Mouse (Mus musculus): ENCODE results near the gene Pcbp2.

The Pcbp2 gene

DNA sequence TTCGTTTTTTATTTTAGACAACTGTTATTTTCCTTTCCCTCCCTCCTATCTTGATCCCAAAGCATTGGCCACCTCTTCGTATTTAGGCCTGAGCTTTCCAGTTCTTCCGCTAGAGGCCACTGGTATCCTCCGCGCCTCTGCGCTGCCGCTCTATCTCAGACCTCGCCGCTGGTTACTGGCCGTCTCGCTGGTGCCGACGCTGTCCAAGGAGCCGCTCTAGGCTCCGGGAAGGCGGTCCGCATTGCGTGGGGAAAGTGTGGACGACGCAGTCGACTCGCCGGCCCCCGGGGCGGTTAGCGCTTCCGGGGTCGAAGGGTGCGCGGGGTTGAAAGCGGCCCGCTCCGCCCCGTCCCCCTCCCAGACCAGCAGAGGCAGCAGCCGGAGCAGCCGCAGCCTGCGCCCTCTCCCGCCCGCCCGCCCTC is at the start of gene Pcbp2:
Gene Pcbp2, plus strand, starts transcription at position 357 of the 422 bp plus-strand sequence.
- in situ Hi-C loops (cut with MboI; ENCODE audit: low sequenced_read_pairs), result no loop called here

DNA sequence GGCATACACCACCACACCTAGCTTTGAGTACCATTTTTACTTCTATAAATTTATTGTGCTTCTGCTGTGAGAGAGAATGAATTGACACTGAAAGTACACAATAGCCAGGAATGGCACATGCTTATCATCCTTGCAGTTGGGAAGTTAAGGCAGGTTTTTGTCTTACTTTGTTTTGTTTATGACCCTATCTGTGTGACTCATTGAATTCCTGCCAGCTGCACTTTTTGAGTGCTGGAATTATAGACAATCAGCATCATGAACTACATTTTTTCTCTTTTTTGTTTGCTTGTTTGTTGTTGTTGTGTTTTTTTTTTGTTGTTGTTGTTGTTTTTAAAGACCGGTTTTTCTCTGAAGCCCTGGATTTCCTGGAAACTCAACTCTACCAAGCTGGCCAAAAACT is 49.4 kb upstream of the Pcbp2 start:
- in situ Hi-C loops (cut with MboI; ENCODE audit: low sequenced_read_pairs), result no loop called here

DNA sequence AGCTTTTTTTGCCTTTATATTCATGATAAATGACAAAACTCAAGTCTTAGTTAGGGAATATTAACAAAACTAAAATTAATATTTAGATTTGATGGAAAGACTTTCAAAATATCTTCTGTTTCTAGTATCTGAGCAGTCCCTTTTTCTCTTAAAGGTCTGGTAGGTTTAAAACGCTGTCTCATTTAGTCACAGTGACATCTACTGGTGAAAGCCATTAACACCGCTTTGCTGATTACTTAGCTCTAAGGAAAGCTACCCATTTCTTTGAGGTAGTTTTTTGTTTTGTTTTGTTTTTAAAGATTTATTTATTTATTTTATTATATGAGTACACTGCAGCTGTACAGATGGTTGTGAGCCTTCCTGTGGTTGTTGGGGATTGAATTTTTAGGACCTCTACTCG is 48.9 kb upstream of the Pcbp2 start:
- in situ Hi-C loops (cut with MboI; ENCODE audit: low sequenced_read_pairs), result no loop called here

DNA sequence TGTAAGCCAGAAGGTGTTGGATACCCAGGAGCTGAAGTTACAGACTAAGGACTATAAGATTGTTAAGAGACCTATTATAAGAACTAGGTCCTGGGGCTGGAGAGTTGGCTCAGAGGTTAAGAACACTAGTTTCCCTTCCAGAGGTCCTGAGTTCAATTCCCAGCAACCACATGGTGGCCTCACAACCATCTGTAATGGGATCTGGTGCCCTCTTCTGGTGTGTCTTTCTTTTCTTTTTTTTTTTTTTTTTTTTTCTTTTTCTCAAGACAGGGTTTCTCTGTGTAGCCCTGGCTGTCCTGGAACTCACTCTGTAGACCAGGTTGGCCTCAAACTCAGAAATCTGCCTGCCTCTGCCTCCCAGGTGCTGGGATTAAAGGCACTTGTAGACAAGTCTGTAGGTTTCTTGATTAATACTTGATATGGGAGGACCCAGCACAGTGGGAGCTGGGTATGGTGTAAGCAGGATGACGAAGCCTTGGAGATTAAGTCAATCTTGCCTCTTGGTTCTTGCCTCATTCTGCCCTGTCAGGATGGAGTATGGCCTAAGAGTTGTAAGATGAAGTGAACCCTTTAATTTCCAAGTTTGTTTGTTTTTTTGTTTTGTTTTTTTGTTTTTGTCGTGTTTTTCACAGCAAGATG is 46.6 kb upstream of the Pcbp2 start:
- in situ Hi-C loops (cut with MboI; ENCODE audit: low sequenced_read_pairs), result no loop called here

DNA sequence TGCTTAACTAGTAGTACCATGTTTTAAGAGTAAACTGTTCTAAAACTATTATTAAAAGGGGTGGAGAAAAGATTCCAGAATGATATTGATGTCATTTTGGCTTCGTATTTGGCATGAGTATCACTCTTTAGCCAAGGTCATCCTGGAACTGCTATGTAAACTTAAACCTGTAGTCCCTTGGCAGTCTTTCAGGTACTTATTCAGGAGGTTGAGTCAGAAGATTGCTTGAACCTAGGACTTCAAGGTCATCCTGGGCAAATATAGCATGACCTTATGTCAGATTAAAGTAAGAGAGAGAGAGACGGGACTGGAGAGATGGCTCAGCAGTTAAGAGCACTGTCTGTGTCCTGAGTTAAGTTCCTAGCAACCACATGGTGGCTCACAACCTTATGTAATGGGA is 45.7 kb upstream of the Pcbp2 start:
- in situ Hi-C loops (cut with MboI; ENCODE audit: low sequenced_read_pairs), result no loop called here

DNA sequence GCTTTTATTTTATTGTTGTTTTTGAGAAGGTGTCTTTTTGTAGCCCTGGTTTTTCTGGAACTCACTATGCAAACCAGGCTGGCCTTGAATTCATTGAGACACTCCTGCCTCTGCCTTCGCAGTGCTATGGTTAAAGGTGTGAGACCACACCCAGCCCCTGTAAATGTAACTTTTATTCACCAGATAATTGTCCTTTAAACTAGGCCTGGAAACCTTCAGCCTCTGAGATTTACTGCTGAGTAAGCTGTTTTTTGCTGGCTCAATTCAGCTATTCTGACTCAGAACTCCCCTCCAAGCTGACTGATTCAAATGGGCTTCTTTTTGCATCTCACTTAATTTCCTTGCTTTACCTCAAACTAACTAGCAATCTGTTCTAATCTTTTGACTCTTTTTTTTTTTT is 43.4 kb upstream of the Pcbp2 start:
- in situ Hi-C loops (cut with MboI; ENCODE audit: low sequenced_read_pairs), result no loop called here

DNA sequence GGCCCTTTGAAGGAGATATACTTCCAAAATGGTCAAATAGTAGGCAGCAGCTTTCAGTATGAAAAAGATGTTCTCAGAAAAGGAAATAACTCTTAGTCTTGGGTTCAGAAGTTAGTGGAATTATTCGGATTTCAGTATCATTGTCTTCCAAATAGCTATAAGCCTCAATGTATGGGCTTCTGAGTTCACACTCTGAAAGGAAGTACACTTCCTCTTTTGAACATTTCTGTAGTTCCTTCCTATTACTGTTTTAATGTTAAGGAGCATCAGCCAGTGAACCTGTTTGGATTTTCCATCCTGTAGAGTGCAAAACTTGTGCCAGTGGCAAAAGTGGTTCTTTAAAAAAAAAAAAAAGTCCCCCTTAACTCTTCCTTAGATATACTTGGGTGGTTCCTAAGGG is 38.3 kb upstream of the Pcbp2 start:
- in situ Hi-C loops (cut with MboI; ENCODE audit: low sequenced_read_pairs), result no loop called here

DNA sequence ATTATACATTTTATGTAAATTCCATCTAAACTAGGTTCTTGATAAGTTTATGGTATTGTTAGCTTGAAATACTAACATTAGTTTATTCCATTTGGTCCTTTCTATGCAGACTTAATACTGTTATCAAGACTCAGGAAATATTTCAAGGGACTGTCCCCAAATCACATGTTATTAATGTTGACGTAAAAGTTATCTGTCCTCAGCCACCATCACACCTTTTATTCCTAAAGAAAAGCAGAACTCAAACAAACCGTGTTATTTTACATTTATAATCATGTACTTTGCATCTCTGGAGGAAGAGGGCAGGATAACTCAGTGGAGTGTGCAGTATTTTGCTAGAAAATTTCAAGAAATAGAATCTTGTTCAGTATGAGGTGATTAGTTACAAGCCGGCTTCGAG is 37.2 kb upstream of the Pcbp2 start:
- in situ Hi-C loops (cut with MboI; ENCODE audit: low sequenced_read_pairs), result no loop called here

DNA sequence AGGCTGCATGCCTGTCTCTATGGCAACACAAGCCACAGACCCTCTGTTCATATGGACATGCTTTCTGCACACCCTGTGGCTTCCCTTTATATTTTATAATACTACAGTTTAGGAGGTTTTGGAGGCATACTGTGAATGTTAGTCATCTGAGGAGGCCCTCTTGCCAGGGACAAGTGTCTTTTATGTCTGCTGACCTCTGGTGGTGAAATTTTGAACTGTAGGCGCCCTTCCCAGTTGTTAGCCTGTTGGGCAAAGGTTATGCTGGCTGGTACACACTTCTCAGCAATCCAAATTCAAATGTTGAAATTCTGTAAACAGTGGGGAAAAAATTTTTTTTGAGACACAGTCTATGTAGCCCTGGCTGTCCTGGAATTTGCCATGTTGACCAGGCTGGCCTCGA is 27.8 kb upstream of the Pcbp2 start:
- in situ Hi-C loops (cut with MboI; ENCODE audit: low sequenced_read_pairs), result no loop called here

DNA sequence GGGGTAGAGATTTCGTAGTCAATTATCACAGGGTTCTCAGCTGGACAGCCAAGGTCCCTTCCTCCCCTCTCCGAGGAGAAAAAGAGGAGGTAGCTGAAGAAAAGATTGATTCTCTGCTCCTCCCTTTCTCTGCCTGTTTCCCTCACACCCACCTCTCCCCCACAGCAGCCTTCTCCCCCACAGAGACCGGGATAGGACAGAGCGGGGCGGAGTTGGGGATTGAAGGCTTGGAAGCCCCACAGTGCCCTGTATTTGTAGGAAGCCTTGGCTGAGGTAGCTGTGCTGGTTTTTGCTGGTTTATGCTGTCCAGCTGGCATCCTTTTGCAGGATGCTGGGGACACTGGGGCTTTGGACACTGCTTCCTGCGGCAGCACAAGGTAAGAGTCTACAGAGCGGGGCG is 25.2 kb upstream of the Pcbp2 start, which contains the start of gene Amhr2:
Gene Amhr2, plus strand, starts transcription at position 222 of the 400 bp plus-strand sequence.
- in situ Hi-C loops (cut with MboI; ENCODE audit: low sequenced_read_pairs), result no loop called here

DNA sequence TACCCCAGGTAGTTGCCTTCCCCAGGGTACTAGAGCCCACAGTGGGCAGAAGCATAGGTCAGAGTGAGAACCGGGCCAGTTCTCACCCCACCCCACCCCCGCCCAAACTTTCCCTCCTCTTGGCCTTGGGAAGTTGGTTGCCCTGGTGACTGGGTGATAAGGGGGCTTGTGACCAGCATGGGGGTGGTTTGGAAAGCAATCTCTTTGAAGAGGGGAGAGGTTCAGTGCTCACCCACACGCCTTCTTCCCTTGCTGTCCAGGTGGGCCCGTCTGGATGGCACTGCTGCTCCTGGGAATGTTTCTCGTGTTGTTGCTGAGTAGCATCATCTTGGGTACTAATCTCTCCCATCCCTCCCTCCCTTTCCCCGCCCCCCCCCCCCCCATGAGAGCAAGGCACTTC is 23.9 kb upstream of the Pcbp2 start:
- in situ Hi-C loops (cut with MboI; ENCODE audit: low sequenced_read_pairs), result no loop called here

DNA sequence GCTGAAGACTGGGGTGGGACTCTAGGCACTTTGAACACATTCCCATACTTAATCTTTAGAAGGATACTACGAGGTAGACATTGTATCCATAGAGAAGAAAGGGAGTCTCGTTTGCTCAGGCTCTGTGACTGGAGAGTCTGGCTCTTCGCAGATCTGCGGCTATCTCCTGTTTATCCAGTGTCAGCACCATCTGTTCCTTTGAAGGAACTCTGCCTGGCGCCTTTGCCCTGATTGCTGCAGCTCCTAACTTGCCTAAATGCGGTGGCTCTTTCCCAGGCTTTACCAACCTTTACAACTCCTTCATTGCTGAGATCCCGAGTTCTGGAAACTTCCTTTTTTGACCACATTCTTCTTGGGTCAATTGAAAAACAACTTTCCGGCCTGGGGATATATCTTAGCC is 21.0 kb upstream of the Pcbp2 start:
- in situ Hi-C loops (cut with MboI; ENCODE audit: low sequenced_read_pairs), result no loop called here

DNA sequence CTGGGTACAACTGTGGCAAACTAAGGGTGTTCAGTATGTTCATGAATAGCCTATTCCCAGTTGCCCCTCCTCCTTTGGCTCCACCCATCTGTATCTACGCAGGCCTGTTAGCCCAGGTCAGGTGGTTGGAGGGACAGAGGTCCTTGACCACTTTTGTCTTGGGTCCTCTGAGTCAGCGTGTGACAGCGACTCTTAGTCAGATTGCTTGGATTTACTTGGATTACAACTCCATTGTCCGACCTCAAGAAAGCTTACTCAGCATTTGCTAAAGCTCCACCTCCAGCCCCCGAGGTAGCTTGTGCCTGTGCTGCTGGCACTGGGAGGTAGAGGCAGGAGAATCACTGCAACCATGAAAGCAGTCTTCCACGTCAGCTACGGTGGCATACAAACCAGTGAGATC is 19.4 kb upstream of the Pcbp2 start:
- in situ Hi-C loops (cut with MboI; ENCODE audit: low sequenced_read_pairs), result no loop called here

DNA sequence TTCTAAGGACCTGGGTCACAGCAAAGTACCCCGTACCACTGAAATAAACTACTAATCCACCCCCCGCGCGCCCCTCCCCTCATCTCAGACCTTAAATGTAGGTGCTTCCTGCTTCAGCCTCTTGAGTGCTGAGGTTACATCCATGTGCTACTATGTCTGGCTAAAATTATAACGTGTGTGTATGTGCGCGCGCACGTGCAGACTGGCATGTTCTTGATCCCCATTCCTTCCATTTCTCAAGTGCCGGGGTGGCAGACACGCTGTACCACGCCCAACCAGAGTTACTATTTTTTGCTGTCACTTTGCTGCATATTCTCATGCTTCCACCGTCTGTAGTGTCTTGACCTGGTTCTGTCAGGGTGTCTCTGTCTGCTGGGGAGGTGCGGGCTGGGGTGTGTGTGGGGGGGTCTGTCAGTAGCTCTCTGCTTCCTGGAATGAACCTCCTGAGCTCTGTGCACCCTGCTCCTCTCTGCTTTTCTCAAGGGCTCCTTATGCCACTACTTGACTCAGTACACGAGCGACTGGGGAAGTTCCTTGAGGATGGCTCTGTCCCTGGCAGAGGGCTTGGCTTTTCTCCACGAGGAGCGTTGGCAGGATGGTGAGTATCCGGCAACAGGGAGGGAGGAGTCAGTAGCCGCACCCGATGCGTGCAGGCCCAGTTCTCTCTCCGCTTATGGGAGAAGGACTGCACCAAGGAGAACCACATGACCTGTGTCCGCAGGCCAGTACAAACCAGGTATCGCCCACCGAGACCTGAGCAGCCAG is 18.5 kb upstream of the Pcbp2 start:
- in situ Hi-C loops (cut with MboI; ENCODE audit: low sequenced_read_pairs), result no loop called here

DNA sequence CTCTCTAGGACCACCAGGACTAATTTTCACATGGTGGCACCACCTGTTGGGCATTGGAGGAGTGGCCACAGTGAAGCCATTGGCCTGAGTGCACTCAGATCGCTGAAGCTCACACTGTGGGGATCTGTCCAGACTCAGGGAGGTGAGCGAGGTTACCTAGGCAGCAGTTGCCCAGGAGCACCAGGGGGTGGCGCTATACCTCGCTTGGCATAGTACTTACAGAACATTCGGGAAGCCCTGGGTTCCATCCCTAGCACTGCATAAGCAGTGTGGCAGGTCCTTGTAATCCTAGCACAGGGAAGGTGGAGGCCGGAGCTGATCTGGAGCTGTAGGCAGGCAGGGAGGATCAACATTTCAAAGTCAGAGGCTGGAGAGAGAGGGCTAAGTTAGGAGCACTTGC is 14.3 kb upstream of the Pcbp2 start:
- in situ Hi-C loops (cut with MboI; ENCODE audit: low sequenced_read_pairs), result no loop called here

DNA sequence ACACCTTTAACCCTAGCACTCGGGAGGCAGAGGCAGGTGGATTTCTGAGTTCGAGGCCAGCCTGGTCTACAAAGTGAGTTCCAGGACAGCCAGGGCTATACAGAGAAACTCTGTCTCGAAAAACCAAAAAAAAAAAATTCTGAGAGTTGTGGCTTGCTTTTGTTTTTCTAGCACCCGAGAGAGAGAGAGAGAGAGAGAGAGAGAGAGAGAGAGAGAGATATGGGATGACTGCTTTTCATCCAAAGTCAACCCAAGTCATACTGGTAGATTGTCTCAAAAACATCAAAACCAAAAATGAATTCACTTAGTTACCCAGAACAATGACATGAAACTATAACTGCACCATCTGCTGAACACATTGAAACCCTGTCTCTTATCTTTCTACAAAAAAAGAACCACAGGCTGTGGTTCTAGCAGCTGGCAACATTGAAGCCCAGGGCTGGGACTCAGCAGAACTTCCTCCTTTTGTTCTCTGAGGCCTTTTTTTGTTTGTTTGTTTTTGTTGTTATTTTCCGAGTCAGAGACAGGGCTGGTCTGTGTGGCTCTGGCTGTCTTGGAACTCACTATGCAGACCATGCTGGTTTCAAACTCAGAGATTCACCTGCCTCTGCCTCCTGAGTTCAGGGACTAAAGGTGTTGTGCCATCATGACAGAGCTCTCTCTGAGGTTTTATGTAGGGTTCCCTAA is 12.1 kb upstream of the Pcbp2 start:
- in situ Hi-C loops (cut with MboI; ENCODE audit: low sequenced_read_pairs), result no loop called here

DNA sequence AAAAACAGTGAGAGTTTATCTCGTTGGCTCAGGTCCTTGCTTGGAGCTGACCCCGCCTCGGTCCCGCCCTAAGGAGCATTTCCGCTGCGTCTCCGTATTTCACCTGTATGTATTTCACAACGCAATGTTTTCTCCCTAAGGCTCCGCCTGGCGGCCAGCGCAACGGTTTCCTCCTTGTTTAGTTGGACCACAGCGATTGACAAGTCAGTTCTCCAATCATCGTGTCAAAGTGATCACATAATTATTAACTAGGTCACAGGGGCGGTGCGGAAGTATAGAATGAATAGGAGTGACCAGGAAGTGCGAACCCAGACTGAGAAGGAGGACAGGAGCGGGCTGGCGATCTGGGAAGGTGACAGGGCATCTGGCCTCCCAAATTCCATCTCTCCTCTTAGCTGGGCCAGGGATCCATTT is 11.4 kb upstream of the Pcbp2 start, which contains the start of gene Prr13:
Gene Prr13, plus strand, starts transcription at position 125 of the 414 bp plus-strand sequence.
- in situ Hi-C loops (cut with MboI; ENCODE audit: low sequenced_read_pairs), result no loop called here

DNA sequence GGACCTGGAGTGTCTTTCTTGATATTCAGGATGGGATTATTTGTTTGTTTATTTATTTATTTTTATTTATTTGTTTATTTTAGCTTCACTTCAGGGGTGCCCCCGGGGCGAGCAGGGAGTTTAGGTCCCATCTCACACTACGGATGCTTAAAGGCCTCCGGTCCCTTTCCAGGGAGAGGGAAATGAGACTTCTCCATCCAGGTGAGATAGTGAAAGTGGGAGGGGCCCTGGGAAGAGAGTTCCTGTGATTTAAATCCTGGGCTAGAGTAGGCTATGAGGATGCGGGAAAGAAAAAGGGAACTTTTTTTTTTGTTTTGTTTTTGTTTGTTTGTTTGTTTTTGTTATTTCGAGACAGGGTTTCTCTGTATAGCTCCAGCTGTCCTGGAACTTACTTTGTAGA is 11.0 kb upstream of the Pcbp2 start:
- in situ Hi-C loops (cut with MboI; ENCODE audit: low sequenced_read_pairs), result no loop called here

DNA sequence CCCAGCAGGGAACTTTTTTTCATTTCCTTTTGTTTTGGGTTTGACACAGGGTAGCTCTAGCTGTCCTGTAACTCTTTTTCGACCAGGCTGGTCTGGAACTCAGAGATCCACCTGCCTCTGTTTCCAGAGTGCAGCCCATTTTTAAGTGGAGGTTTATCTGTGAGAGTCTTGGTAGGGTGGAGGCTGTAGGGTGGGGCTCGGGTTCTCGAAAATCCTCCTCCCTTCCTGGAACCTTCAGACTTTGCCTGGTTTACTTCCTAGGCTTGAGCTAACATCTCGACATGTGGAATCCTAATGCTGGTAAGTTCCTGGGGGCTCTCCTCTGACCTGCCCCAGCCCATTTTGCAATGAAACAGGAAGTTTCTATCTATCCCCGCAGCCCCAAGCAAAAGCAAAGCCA is 10.5 kb upstream of the Pcbp2 start:
- in situ Hi-C loops (cut with MboI; ENCODE audit: low sequenced_read_pairs), result no loop called here

DNA sequence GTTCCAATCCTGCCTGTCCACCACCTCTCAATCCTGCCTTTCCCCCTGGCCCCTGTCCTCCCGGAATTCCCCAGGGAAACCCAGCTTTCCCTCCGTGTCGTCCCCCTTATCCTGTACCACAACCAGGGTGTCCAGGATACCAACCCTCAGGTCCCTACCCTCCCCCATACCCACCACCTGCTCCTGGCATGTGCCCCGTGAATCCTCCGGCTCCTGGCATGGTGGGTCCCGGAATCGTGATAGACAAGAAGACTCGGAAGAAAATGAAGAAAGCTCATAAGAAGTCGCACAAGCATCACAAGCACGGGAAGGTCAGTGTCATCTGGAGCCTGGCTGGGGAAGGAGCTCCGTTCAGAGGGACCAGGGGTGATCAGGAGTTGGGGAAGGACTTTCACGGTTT is 9.9 kb upstream of the Pcbp2 start:
- in situ Hi-C loops (cut with MboI; ENCODE audit: low sequenced_read_pairs), result no loop called here

DNA sequence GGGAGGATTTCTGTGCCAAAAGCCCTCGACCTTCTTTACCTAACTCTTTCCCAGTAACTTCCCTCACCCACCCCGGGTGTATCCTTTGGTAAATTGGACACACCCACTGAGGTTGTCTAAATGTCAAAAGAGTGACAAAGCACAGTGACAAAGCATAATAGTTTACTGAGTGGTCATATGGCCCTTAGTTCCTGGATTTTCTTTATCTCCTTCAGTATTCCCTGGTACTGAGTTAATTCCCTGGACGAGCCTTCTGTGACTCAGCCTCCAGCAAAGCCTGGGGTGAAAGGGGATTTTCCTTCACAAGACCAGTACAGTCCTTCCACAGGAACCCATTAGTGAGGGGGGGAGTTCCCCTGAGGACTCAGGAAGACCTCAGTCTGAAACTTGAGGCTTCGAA is 9.4 kb upstream of the Pcbp2 start:
- in situ Hi-C loops (cut with MboI; ENCODE audit: low sequenced_read_pairs), result no loop called here
